ENCODE assay signal across 9 mouse cellular contexts in the genomic region with DNA sequence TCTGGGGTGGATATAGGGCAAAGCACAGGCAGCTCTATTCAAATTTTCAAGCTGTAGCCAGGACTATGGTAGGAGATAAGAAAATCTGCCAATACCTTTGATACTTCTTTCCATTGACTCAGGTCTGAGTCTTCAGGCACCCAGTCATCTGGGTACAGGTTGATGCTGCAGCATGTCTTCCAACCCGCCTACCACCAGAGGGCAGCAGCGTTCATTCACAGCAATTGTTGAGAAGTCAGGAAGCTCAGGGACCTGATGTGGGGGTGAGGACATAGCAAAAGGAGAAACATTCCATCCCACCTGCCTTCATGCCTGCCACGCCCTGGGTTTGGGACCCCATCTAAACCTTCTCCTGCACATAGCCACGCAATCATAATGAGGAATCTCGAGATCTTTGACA.
DNase-seq lines count a peak whose midpoint lies in the region; ATAC-seq lines count a peak whose summit lies in the region.
"Had no signal": no experiment of that assay in that cellular context is flagged by ENCODE, and none has a peak within 500 bp of the region (broad histone marks: within the 10 kb centered on the region; RNA-seq: fewer than 3 reads in every experiment).

No protein-coding gene starts in this region.

- no peak for ATAC-seq in midbrain, embryonic 14.5 days (ENCODE audit: low FRiP score, low TSS enrichment)
- ATAC-seq in midbrain, embryonic 15.5 days (replicated peaks) = no peak
- no peak for ATAC-seq in erythroblast, adult 5-6 weeks (replicated peaks; ENCODE audit: low FRiP score, poor library complexity, severe bottlenecking)

- H3K4me2 ChIP-seq in midbrain, embryonic 14.5 days (ENCODE audit: low read length) = no peak overlapping the region
- H3K4me2 ChIP-seq in midbrain, embryonic 15.5 days = no peak overlapping the region
- H3K4me2 ChIP-seq: hindbrain, embryonic 15.5 days had no signal

- no peaks in the 10 kb centered on the region for H3K36me3 ChIP-seq in midbrain, embryonic 14.5 days (ENCODE audit: control insufficient read depth, insufficient read depth, low read length)
- H3K36me3 ChIP-seq in midbrain, embryonic 15.5 days (replicated peaks) = no peaks in the 10 kb centered on the region
- H3K36me3 ChIP-seq: hindbrain, embryonic 15.5 days had no signal

- peak; percentile 7 for DNase-seq in gastrocnemius, adult 18-20 months (ENCODE audit: low spot score)
- DNase-seq in gastrocnemius, postnatal 14 days = no peak
- DNase-seq in midbrain, embryonic 14.5 days = peak; percentile 62
- peak; percentile 46 to 61 for DNase-seq in adrenal gland, postnatal 36 days
- peak; percentile 13 for DNase-seq in heart, postnatal 4 days
- peak; percentile 23 for DNase-seq in mesoderm, embryonic 11.5 days (ENCODE audit: low read depth, low spot score)

- H3K4me1 ChIP-seq in midbrain, embryonic 14.5 days (ENCODE audit: control insufficient read depth, insufficient read depth, low read length) = no peaks in the 10 kb centered on the region
- H3K4me1 ChIP-seq in midbrain, embryonic 15.5 days = no peaks in the 10 kb centered on the region
- H3K4me1 ChIP-seq: hindbrain, embryonic 15.5 days had no signal

- intact Hi-C loops in gastrocnemius, postnatal 14 days (cut with DNase I; ENCODE audit: low total_unique reads) = no loop called here

- no peaks in the 10 kb centered on the region for H3K9me3 ChIP-seq in midbrain, embryonic 14.5 days (ENCODE audit: control insufficient read depth, low read length)
- H3K9me3 ChIP-seq in midbrain, embryonic 15.5 days = no peaks in the 10 kb centered on the region
- H3K9me3 ChIP-seq: hindbrain, embryonic 15.5 days had no signal

- no peak overlapping the region for H3K4me3 ChIP-seq in midbrain, embryonic 14.5 days (replicated peaks; ENCODE audit: low read depth, low read length)
- H3K4me3 ChIP-seq in midbrain, embryonic 15.5 days = no peak overlapping the region
- H3K4me3 ChIP-seq: hindbrain, embryonic 15.5 days had no signal

- 22% methylated on average over 5 of the region's 5 CpGs for WGBS in midbrain, embryonic 14.5 days
- 32% methylated on average over 5 of the region's 5 CpGs for WGBS in midbrain, embryonic 15.5 days

- H3K9ac ChIP-seq in midbrain, embryonic 14.5 days (replicated peaks; ENCODE audit: low read length) = no peak overlapping the region
- H3K9ac ChIP-seq in midbrain, embryonic 15.5 days = no peak overlapping the region
- H3K9ac ChIP-seq: hindbrain, embryonic 15.5 days had no signal

- H3K27ac ChIP-seq in midbrain, embryonic 14.5 days (replicated peaks; ENCODE audit: low read depth, low read length) = no peak overlapping the region
- no peak overlapping the region for H3K27ac ChIP-seq in midbrain, embryonic 15.5 days
- H3K27ac ChIP-seq: hindbrain, embryonic 15.5 days had no signal

- no peaks in the 10 kb centered on the region for H3K27me3 ChIP-seq in midbrain, embryonic 14.5 days (ENCODE audit: control insufficient read depth, insufficient read depth, low read length)
- H3K27me3 ChIP-seq in midbrain, embryonic 15.5 days (replicated peaks) = no peaks in the 10 kb centered on the region
- H3K27me3 ChIP-seq: hindbrain, embryonic 15.5 days had no signal
